8 mouse cellular contexts compared by ENCODE assay signal in genomic region chr7:121589088-121589605, GRCm38 (mm10).
DNase-seq lines count a peak whose midpoint lies in the region; ATAC-seq lines count a peak whose summit lies in the region.

No protein-coding gene starts in this region.

- peak; percentile 49; the same call in 1 of the 2 replicates for ATAC-seq in embryonic facial prominence, embryonic 15.5 days (ENCODE audit: insufficient number of reproducible peaks, low FRiP score, low TSS enrichment, low read depth)
- peak; percentile 86 for ATAC-seq in kidney, embryonic 16.5 days (ENCODE audit: low FRiP score, low TSS enrichment)

- DNase-seq in heart, adult 11 months = peak; percentile 63
- no peak for DNase-seq in heart, postnatal 36 days
- DNase-seq in Muller cell, postnatal 12 days (ENCODE audit: inconsistent ontology term) = peak; percentile 59
- no peak for DNase-seq in thymus, postnatal 4 days
- DNase-seq in natural killer cell, adult 2 months (ENCODE audit: low spot score in 2 of 2) = no peak
- DNase-seq in left cerebral cortex, adult 11 months (ENCODE audit: low spot score) = no peak

- H3K9me3 ChIP-seq in embryonic facial prominence, embryonic 15.5 days (replicated peaks) = no peaks in the 10 kb centered on the region
- H3K9me3 ChIP-seq in kidney, embryonic 16.5 days (ENCODE audit: low read length) = no peaks in the 10 kb centered on the region

- no peaks in the 10 kb centered on the region for H3K27me3 ChIP-seq in embryonic facial prominence, embryonic 15.5 days
- no peaks in the 10 kb centered on the region for H3K27me3 ChIP-seq in kidney, embryonic 16.5 days (ENCODE audit: insufficient read depth, low read length)

- no peak overlapping the region for H3K4me3 ChIP-seq in embryonic facial prominence, embryonic 15.5 days (replicated peaks)
- H3K4me3 ChIP-seq in kidney, embryonic 16.5 days (ENCODE audit: low read length) = no peak overlapping the region

- no peak overlapping the region for H3K4me2 ChIP-seq in embryonic facial prominence, embryonic 15.5 days (replicated peaks)
- H3K4me2 ChIP-seq in kidney, embryonic 16.5 days (replicated peaks; ENCODE audit: low read depth, low read length) = no peak overlapping the region

- H3K27ac ChIP-seq in embryonic facial prominence, embryonic 15.5 days (replicated peaks) = no peak overlapping the region
- H3K27ac ChIP-seq in kidney, embryonic 16.5 days (ENCODE audit: low read length) = peak overlapping the region; percentile 26

- intact Hi-C loops in heart, postnatal 36 days (cut with DNase I) = no loop called here

- H3K36me3 ChIP-seq in embryonic facial prominence, embryonic 15.5 days = no peaks in the 10 kb centered on the region
- H3K36me3 ChIP-seq in kidney, embryonic 16.5 days (ENCODE audit: insufficient read depth, low read length) = no peaks in the 10 kb centered on the region

- 61% methylated on average over 11 of the region's 11 CpGs for WGBS in embryonic facial prominence, embryonic 15.5 days
- 43% methylated on average over 11 of the region's 11 CpGs for WGBS in kidney, embryonic 16.5 days

- no peaks in the 10 kb centered on the region for H3K4me1 ChIP-seq in embryonic facial prominence, embryonic 15.5 days
- H3K4me1 ChIP-seq in kidney, embryonic 16.5 days (ENCODE audit: insufficient read depth, low read length) = 0 out of 2 replicates have a peak, but pooled peaks cover 4% of the 10 kb centered on the region

- no peak overlapping the region for H3K9ac ChIP-seq in embryonic facial prominence, embryonic 15.5 days
- no peak overlapping the region for H3K9ac ChIP-seq in kidney, embryonic 16.5 days (replicated peaks; ENCODE audit: low read length)

Comparison
In these comparisons a context has a peak if more than half of its experiments do, and no peak if none do; other contexts are left out.
1. DNase-seq: peak in heart, adult 11 months (single experiment) and Muller cell, postnatal 12 days (single experiment); none in heart, postnatal 36 days (0 of 2), thymus, postnatal 4 days (single experiment), natural killer cell, adult 2 months (0 of 2) and left cerebral cortex, adult 11 months (single experiment).